Mouse (Mus musculus) B cell, adult 2 months (primary cell): ENCODE measurements at regions not wholly inside any gene's neighbourhood (a gene's known extent, or its start where the extent isn't known, plus 50 kb on each side); places are given as distances from the start of the nearest gene placed in this dataset.

Experiments used
- DNase-seq, 2 experiments: peaks; one replicate each; pipeline ENCODE4 v3.0.0; 2022

- DNase-seq = no peak
Observed at GRCm38 (mm10) chr17:87531411-87532157, 84.8 kb upstream of the Calm2 start.

- DNase-seq = no peak
Observed at GRCm38 (mm10) chr17:87532158-87532545, 85.4 kb upstream of the Calm2 start.

- no peak for DNase-seq
Observed at GRCm38 (mm10) chr17:87532762-87533161, 86.0 kb upstream of the Calm2 start.

GRCm38 (mm10) chr17:87549568-87549967 lies 86.2 kb upstream of the Epcam start:
- no peak for DNase-seq

- DNase-seq = no peak
Observed at GRCm38 (mm10) chr17:87550518-87551164, 85.1 kb upstream of the Epcam start.

- no peak for DNase-seq
Observed at GRCm38 (mm10) chr17:87554561-87554960, 81.2 kb upstream of the Epcam start.

GRCm38 (mm10) chr17:87558419-87558818 lies 77.4 kb upstream of the Epcam start:
- DNase-seq = no peak

- no peak for DNase-seq
Observed at GRCm38 (mm10) chr17:87559641-87560040, 76.1 kb upstream of the Epcam start.

GRCm38 (mm10) chr17:87560923-87561322 lies 74.9 kb upstream of the Epcam start:
- no peak for DNase-seq

- no peak for DNase-seq
Observed at GRCm38 (mm10) chr17:87563375-87563774, 72.4 kb upstream of the Epcam start.

- no peak for DNase-seq
Observed at GRCm38 (mm10) chr17:87565631-87566030, 70.1 kb upstream of the Epcam start.

GRCm38 (mm10) chr17:87566296-87566695 lies 69.5 kb upstream of the Epcam start:
- no peak for DNase-seq

- DNase-seq = no peak
Observed at GRCm38 (mm10) chr17:87566996-87567395, 68.8 kb upstream of the Epcam start.

- DNase-seq = no peak
Observed at GRCm38 (mm10) chr17:87567475-87567874, 68.3 kb upstream of the Epcam start.

- DNase-seq = no peak
Observed at GRCm38 (mm10) chr17:87569981-87570380, 65.8 kb upstream of the Epcam start.

GRCm38 (mm10) chr17:87570676-87571344 lies 65.0 kb upstream of the Epcam start:
- DNase-seq = no peak

GRCm38 (mm10) chr17:87571345-87571932 lies 64.3 kb upstream of the Epcam start:
- peak; percentile 92 to 93 for DNase-seq

GRCm38 (mm10) chr17:87583575-87583974 lies 52.2 kb upstream of the Epcam start:
- DNase-seq = no peak

- DNase-seq = no peak
Observed at GRCm38 (mm10) chr17:87585355-87585754, 50.4 kb upstream of the Epcam start.
